Mouse (Mus musculus) midbrain, embryonic 12.5 days (tissue): ENCODE results near the gene Fam131c. TPM values are rescaled to one million over a fixed set of nuclear protein-coding genes. Genes with fewer than 3 reads are reported as not detected.

Experiments
- ATAC-seq: fragments of 200-750 bp; cut with Nextera tagmentation; 2 replicates; pipeline ENCODE4 v1.8.0; 2017; ENCODE audit warnings: low read depth, moderate TSS enrichment, moderate library complexity; ENCODE audit not compliant: low FRiP score
- H3K27ac ChIP-seq: fragments of 300-500 bp; sonication (generic); replicated peaks from 2 replicates; pipeline ENCODE4 v1.5.1; 2016; ENCODE audit warnings: mild to moderate bottlenecking
- H3K27me3 ChIP-seq: fragments of 300-500 bp; sonication (generic); 2 replicates; pipeline ENCODE4 v1.6.1; 2016; ENCODE audit warnings: mild to moderate bottlenecking
- H3K36me3 ChIP-seq: fragments of 300-500 bp; sonication (generic); 2 replicates; pipeline ENCODE4 v1.6.1; 2016
- H3K4me1 ChIP-seq: fragments of 300-500 bp; sonication (generic); 2 replicates; pipeline ENCODE4 v1.6.1; 2016
- H3K4me2 ChIP-seq: fragments of 300-500 bp; sonication (generic); replicated peaks from 2 replicates; pipeline ENCODE4 v1.6.1; 2016; ENCODE audit warnings: mild to moderate bottlenecking, moderate library complexity
- H3K4me3 ChIP-seq: fragments of 300-500 bp; sonication (generic); 2 replicates; pipeline ENCODE4 v1.5.1; 2016; ENCODE audit warnings: mild to moderate bottlenecking
- H3K9ac ChIP-seq: fragments of 300-500 bp; sonication (generic); replicated peaks from 2 replicates; pipeline ENCODE4 v1.6.1; 2016; ENCODE audit warnings: mild to moderate bottlenecking, moderate library complexity
- H3K9me3 ChIP-seq: fragments of 300-500 bp; sonication (generic); 2 replicates; pipeline ENCODE4 v1.6.1; 2016; ENCODE audit warnings: mild to moderate bottlenecking
- WGBS: fragments of 180-500 bp; shearing (Covaris S2); methylation state at CpG from one replicate; pipeline ENCODE4 v1.1.7; 2016; 5-methylcytosine and 5-hydroxymethylcytosine counted together
- polyA plus RNA-seq: library from polyadenylated mRNA; unstranded; fragments of >200 nt; fragmentation: Nextera tagmentation; extraction: Ambion mirVana; gene quantifications from 2 replicates; pipeline ENCODE4 v1.2.1, GENCODE M21; 2016

The Fam131c gene
- polyA plus RNA-seq, 1 experiment from 2014 or later: 3.8 TPM

GRCm38 (mm10) chr4:141419398-141420191 is 51.6 kb downstream of the Fam131c start:
- no peak for ATAC-seq
- Histone ChIP-seq H3K27ac (no peak overlapping the region), H3K9ac (no peak overlapping the region), H3K36me3 (no peaks in the 10 kb centered on the region), H3K9me3 (0 out of 2 replicates have a peak, but pooled peaks cover 2% of the 10 kb centered on the region), H3K4me2 (no peak overlapping the region), H3K4me1 (no peaks in the 10 kb centered on the region), H3K4me3 (no peak overlapping the region), H3K27me3 (peaks cover 20% of the 10 kb centered on the region)
- 73% methylated on average over 27 of the region's 27 CpGs for WGBS

GRCm38 (mm10) chr4:141420192-141420829 is 52.3 kb downstream of the Fam131c start, which contains the start of gene Hspb7:
Gene Hspb7, plus strand, starts transcription at chr4:141420779.
- ATAC-seq: no peak
- Histone ChIP-seq H3K27me3 (peaks cover 27% of the 10 kb centered on the region), H3K4me2 (no peak within 1 kb of the TSS), H3K4me3 (no peak within 1 kb of the TSS), H3K9ac (no peak within 1 kb of the TSS), H3K27ac (no peak within 1 kb of the TSS), H3K4me1 (no peaks in the 10 kb centered on the region), H3K36me3 (no peaks in the 10 kb centered on the region), H3K9me3 (0 out of 2 replicates have a peak, but pooled peaks cover 2% of the 10 kb centered on the region)
- 68% methylated on average over 9 of the region's 9 CpGs for WGBS

GRCm38 (mm10) chr4:141420886-141421285 is 52.9 kb downstream of the Fam131c start:
- H3K9me3 ChIP-seq: 0 out of 2 replicates have a peak, but pooled peaks cover 2% of the 10 kb centered on the region
- H3K4me1 ChIP-seq: peaks cover 5% of the 10 kb centered on the region
- H3K4me2 ChIP-seq: no peak overlapping the region
- no peak for ATAC-seq
- H3K27me3 ChIP-seq: peaks cover 33% of the 10 kb centered on the region
- 52% methylated on average over 9 of the region's 9 CpGs for WGBS
- H3K4me3 ChIP-seq: no peak overlapping the region
- no peak overlapping the region for H3K9ac ChIP-seq
- no peaks in the 10 kb centered on the region for H3K36me3 ChIP-seq
- H3K27ac ChIP-seq: no peak overlapping the region

GRCm38 (mm10) chr4:141421423-141421822 is 53.4 kb downstream of the Fam131c start:
- no peak for ATAC-seq
- Histone ChIP-seq H3K27ac (no peak overlapping the region), H3K36me3 (no peaks in the 10 kb centered on the region), H3K4me2 (no peak overlapping the region), H3K9me3 (0 out of 2 replicates have a peak, but pooled peaks cover 2% of the 10 kb centered on the region), H3K4me3 (no peak overlapping the region), H3K9ac (no peak overlapping the region), H3K27me3 (peaks cover 38% of the 10 kb centered on the region), H3K4me1 (peaks cover 8% of the 10 kb centered on the region)
- whole genome bisulfite sequencing: 68% methylated on average over 14 of the region's 14 CpGs

- no peak overlapping the region for H3K4me2 ChIP-seq
- H3K27me3 ChIP-seq: peaks cover 46% of the 10 kb centered on the region
- H3K36me3 ChIP-seq: no peaks in the 10 kb centered on the region
- H3K4me1 ChIP-seq: peaks cover 8% of the 10 kb centered on the region
- no peak for ATAC-seq
- no peaks in the 10 kb centered on the region for H3K9me3 ChIP-seq
- H3K27ac ChIP-seq: no peak overlapping the region
- no peak overlapping the region for H3K4me3 ChIP-seq
- H3K9ac ChIP-seq: no peak overlapping the region
- WGBS: 85% methylated on average over 5 of the region's 5 CpGs
Observed at GRCm38 (mm10) chr4:141422841-141423240, 54.8 kb downstream of the Fam131c start.

GRCm38 (mm10) chr4:141423288-141423687 is 55.3 kb downstream of the Fam131c start:
- no peaks in the 10 kb centered on the region for H3K36me3 ChIP-seq
- H3K4me2 ChIP-seq: no peak overlapping the region
- H3K27me3 ChIP-seq: peaks cover 50% of the 10 kb centered on the region
- H3K9ac ChIP-seq: no peak overlapping the region
- H3K4me1 ChIP-seq: peaks cover 8% of the 10 kb centered on the region
- 83% methylated on average over 5 of the region's 5 CpGs for WGBS
- H3K9me3 ChIP-seq: no peaks in the 10 kb centered on the region
- H3K27ac ChIP-seq: no peak overlapping the region
- no peak for ATAC-seq
- no peak overlapping the region for H3K4me3 ChIP-seq

GRCm38 (mm10) chr4:141423691-141424431 is 55.8 kb downstream of the Fam131c start:
- Histone ChIP-seq H3K9me3 (no peaks in the 10 kb centered on the region), H3K4me3 (no peak overlapping the region), H3K27ac (no peak overlapping the region), H3K27me3 (peaks cover 51% of the 10 kb centered on the region), H3K9ac (no peak overlapping the region), H3K36me3 (no peaks in the 10 kb centered on the region), H3K4me2 (no peak overlapping the region), H3K4me1 (peaks cover 8% of the 10 kb centered on the region)
- WGBS: 89% methylated on average over 13 of the region's 13 CpGs
- no peak for ATAC-seq

GRCm38 (mm10) chr4:141425484-141426479 is 57.8 kb downstream of the Fam131c start:
- ATAC-seq: peak; percentile 84
- Histone ChIP-seq H3K27ac (no peak overlapping the region), H3K4me1 (peaks cover 8% of the 10 kb centered on the region), H3K4me3 (peak overlapping the region; percentile 39), H3K36me3 (no peaks in the 10 kb centered on the region), H3K27me3 (peaks cover 56% of the 10 kb centered on the region), H3K9ac (peak overlapping the region; percentile 46), H3K4me2 (peak overlapping the region; percentile 60), H3K9me3 (no peaks in the 10 kb centered on the region)
- WGBS: 6% methylated on average over 35 of the region's 36 CpGs

- H3K36me3 ChIP-seq: no peaks in the 10 kb centered on the region
- WGBS: 83% methylated on average over 10 of the region's 10 CpGs
- no peak overlapping the region for H3K4me2 ChIP-seq
- H3K4me1 ChIP-seq: peaks cover 8% of the 10 kb centered on the region
- no peak overlapping the region for H3K27ac ChIP-seq
- H3K4me3 ChIP-seq: no peak overlapping the region
- peaks cover 52% of the 10 kb centered on the region for H3K27me3 ChIP-seq
- no peak overlapping the region for H3K9ac ChIP-seq
- H3K9me3 ChIP-seq: no peaks in the 10 kb centered on the region
- no peak for ATAC-seq
Observed at GRCm38 (mm10) chr4:141426796-141427745, 59.1 kb downstream of the Fam131c start.

- no peak overlapping the region for H3K9ac ChIP-seq
- H3K9me3 ChIP-seq: no peaks in the 10 kb centered on the region
- no peak overlapping the region for H3K4me2 ChIP-seq
- 87% methylated on average over 13 of the region's 13 CpGs for WGBS
- H3K4me1 ChIP-seq: peaks cover 8% of the 10 kb centered on the region
- no peaks in the 10 kb centered on the region for H3K36me3 ChIP-seq
- no peak overlapping the region for H3K27ac ChIP-seq
- H3K27me3 ChIP-seq: peaks cover 48% of the 10 kb centered on the region
- no peak overlapping the region for H3K4me3 ChIP-seq
- no peak for ATAC-seq
Observed at GRCm38 (mm10) chr4:141427921-141428320, 59.9 kb downstream of the Fam131c start.
